Mouse (Mus musculus) adrenal gland, adult 8-10 months (tissue): Measurements from ENCODE around the gene Litaf. TPM values are rescaled to one million over a fixed set of nuclear protein-coding genes. Genes with fewer than 3 reads are reported as not detected.
"Not testable (repeated sequence)": the region's sequence is repeated elsewhere in the genome, so short reads cannot be mapped to it uniquely, and the experiment has no call there.

Experiments used
- DNase-seq: peaks from one replicate; pipeline ENCODE4 v3.0.0; 2022
- total RNA-seq, 4 experiments: library from RNA; stranded (reverse); gene quantifications; 2 replicates each; pipeline ENCODE4 v1.2.4; 2022

The Litaf gene
- total RNA-seq, 4 experiments from 2014 or later, result 38.0 to 56.2 (median 46.3) TPM

GRCm38 (mm10) chr16:11021403-11022112 lies 44.4 kb downstream of the Litaf start:
- no peak for DNase-seq

- no peak for DNase-seq
Observed at GRCm38 (mm10) chr16:11017807-11018595, 48.0 kb downstream of the Litaf start.

GRCm38 (mm10) chr16:11016353-11016752 lies 49.6 kb downstream of the Litaf start:
- DNase-seq, result no peak

GRCm38 (mm10) chr16:11014407-11014806 lies 51.5 kb downstream of the Litaf start:
- no peak for DNase-seq

GRCm38 (mm10) chr16:11013464-11014147 lies 52.4 kb downstream of the Litaf start:
- DNase-seq, result not testable (repeated sequence)

GRCm38 (mm10) chr16:11012571-11013463 lies 53.1 kb downstream of the Litaf start:
- DNase-seq, result peak; percentile 36

GRCm38 (mm10) chr16:11011939-11012338 lies 54.0 kb downstream of the Litaf start:
- DNase-seq, result no peak

- DNase-seq, result no peak
Observed at GRCm38 (mm10) chr16:11011206-11011605, 54.8 kb downstream of the Litaf start.

GRCm38 (mm10) chr16:11010270-11010669 lies 55.7 kb downstream of the Litaf start:
- DNase-seq, result no peak

- DNase-seq, result peak; percentile 64
Observed at GRCm38 (mm10) chr16:11008162-11008991, 57.6 kb downstream of the Litaf start.

GRCm38 (mm10) chr16:11006100-11006499 lies 59.9 kb downstream of the Litaf start:
- no peak for DNase-seq

- DNase-seq, result no peak
Observed at GRCm38 (mm10) chr16:11001703-11002659, 64.0 kb downstream of the Litaf start.

- DNase-seq, result no peak
Observed at GRCm38 (mm10) chr16:10999809-11000208, 66.1 kb downstream of the Litaf start.

- DNase-seq, result no peak
Observed at GRCm38 (mm10) chr16:10998224-10998623, 67.7 kb downstream of the Litaf start.

- DNase-seq, result no peak
Observed at GRCm38 (mm10) chr16:10996576-10996975, 69.4 kb downstream of the Litaf start.

GRCm38 (mm10) chr16:10993032-10993744 lies 72.8 kb downstream of the Litaf start:
- DNase-seq, result peak; percentile 93

GRCm38 (mm10) chr16:10992090-10993031 lies 73.6 kb downstream of the Litaf start:
- peak; percentile 47 for DNase-seq

GRCm38 (mm10) chr16:10991737-10992089 lies 74.2 kb downstream of the Litaf start:
- no peak for DNase-seq
